Mouse (Mus musculus): ENCODE data around the gene Phf21a.

Gene Phf21a

GRCm38 (mm10) chr2:92182146-92182756, 89.3 kb downstream of the Phf21a start:
- no peak for DNase-seq (ENCODE audit: low read depth)

- peak; percentile 92 for DNase-seq (ENCODE audit: low read depth)
These were observed 90.1 kb downstream of the Phf21a start for GRCm38 (mm10) chr2:92182981-92183501.

- DNase-seq (ENCODE audit: low read depth), result peak; percentile 88
These were observed 90.7 kb downstream of the Phf21a start for GRCm38 (mm10) chr2:92183613-92184076.

- DNase-seq (ENCODE audit: low read depth), result peak; percentile 81
These were observed 91.4 kb downstream of the Phf21a start for GRCm38 (mm10) chr2:92184077-92184921.

- peak; percentile 80 for DNase-seq (ENCODE audit: low read depth)
These were observed 92.3 kb downstream of the Phf21a start for GRCm38 (mm10) chr2:92185062-92185765.

GRCm38 (mm10) chr2:92185766-92186450, 93.0 kb downstream of the Phf21a start:
- no peak for DNase-seq (ENCODE audit: low read depth)

- peak; percentile 64 for DNase-seq (ENCODE audit: low read depth)
These were observed 94.1 kb downstream of the Phf21a start for GRCm38 (mm10) chr2:92187061-92187460.

GRCm38 (mm10) chr2:92188744-92189143, 95.8 kb downstream of the Phf21a start:
- DNase-seq (ENCODE audit: low read depth), result no peak

GRCm38 (mm10) chr2:92190960-92191359, 98.0 kb downstream of the Phf21a start:
- no peak for DNase-seq (ENCODE audit: low read depth)

GRCm38 (mm10) chr2:92191826-92192581, 99.1 kb downstream of the Phf21a start:
- peak; percentile 96 for DNase-seq (ENCODE audit: low read depth)

- DNase-seq (ENCODE audit: low read depth), result no peak
These were observed 105.2 kb downstream of the Phf21a start for GRCm38 (mm10) chr2:92198126-92198525.

- no peak for DNase-seq (ENCODE audit: low read depth)
These were observed 105.8 kb downstream of the Phf21a start for GRCm38 (mm10) chr2:92198747-92199146.

GRCm38 (mm10) chr2:92199562-92200286, 106.8 kb downstream of the Phf21a start:
- no peak for DNase-seq (ENCODE audit: low read depth)

- DNase-seq (ENCODE audit: low read depth), result no peak
These were observed 109.6 kb downstream of the Phf21a start for GRCm38 (mm10) chr2:92202319-92203040.

GRCm38 (mm10) chr2:92205010-92205639, 112.2 kb downstream of the Phf21a start:
- DNase-seq (ENCODE audit: low read depth), result no peak

- DNase-seq (ENCODE audit: low read depth), result peak; percentile 68
These were observed 117.5 kb downstream of the Phf21a start for GRCm38 (mm10) chr2:92210409-92210808.

GRCm38 (mm10) chr2:92221431-92221830, 128.5 kb downstream of the Phf21a start:
- no peak for DNase-seq (ENCODE audit: low read depth)

- DNase-seq (ENCODE audit: low read depth), result peak; percentile 74
These were observed 132.7 kb downstream of the Phf21a start for GRCm38 (mm10) chr2:92225592-92225991.

- no peak for DNase-seq (ENCODE audit: low read depth)
These were observed 137.1 kb downstream of the Phf21a start for GRCm38 (mm10) chr2:92229973-92230372.

Data from 416B (cell line).